Mouse (Mus musculus) forebrain, embryonic 11.5 days (tissue): ENCODE data around the gene Zic1. TPM values are rescaled to one million over a fixed set of nuclear protein-coding genes. Genes with fewer than 3 reads are reported as not detected.

Experiments used
- ATAC-seq: fragments of 200-750 bp; cut with Nextera tagmentation; replicated peaks from 2 replicates; pipeline ENCODE4 v1.8.0; 2017; ENCODE audit warnings: moderate TSS enrichment; ENCODE audit not compliant: low FRiP score
- DNase-seq: peaks from one replicate; pipeline ENCODE4 v3.0.0-alpha.2; 2017; ENCODE audit warnings: low spot score
- H3K27ac ChIP-seq: fragments of 300-500 bp; sonication (generic); 2 replicates; pipeline ENCODE4 v1.5.1; 2014; ENCODE audit warnings: low read depth, low read length
- H3K27me3 ChIP-seq: fragments of 300-500 bp; sonication (generic); 2 replicates; pipeline ENCODE4 v1.6.1; 2014; ENCODE audit warnings: mild to moderate bottlenecking, low read length, mixed read lengths; ENCODE audit not compliant: control insufficient read depth, insufficient read depth
- H3K36me3 ChIP-seq: fragments of 300-500 bp; sonication (generic); 2 replicates; pipeline ENCODE4 v1.6.1; 2014; ENCODE audit warnings: mild to moderate bottlenecking, low read length, moderate library complexity, mixed read lengths; ENCODE audit not compliant: control insufficient read depth, insufficient read depth
- H3K4me1 ChIP-seq: fragments of 300-500 bp; sonication (generic); replicated peaks from 2 replicates; pipeline ENCODE4 v1.6.1; 2014; ENCODE audit warnings: low read length, mixed read lengths; ENCODE audit not compliant: control insufficient read depth, insufficient read depth
- H3K4me2 ChIP-seq: fragments of 300-500 bp; sonication (generic); 2 replicates; pipeline ENCODE4 v1.6.1; 2014; ENCODE audit warnings: low read depth, mild to moderate bottlenecking, low read length, moderate library complexity, mixed read lengths; ENCODE audit not compliant: severe bottlenecking
- H3K4me3 ChIP-seq: fragments of 300-500 bp; sonication (generic); 2 replicates; pipeline ENCODE4 v1.5.1; 2014; ENCODE audit warnings: low read depth, low read length
- H3K9ac ChIP-seq: fragments of 300-500 bp; sonication (generic); 2 replicates; pipeline ENCODE4 v1.6.1; 2014; ENCODE audit warnings: low read length
- H3K9me3 ChIP-seq: fragments of 300-500 bp; sonication (generic); 2 replicates; pipeline ENCODE4 v1.6.1; 2016; ENCODE audit warnings: low read length, mixed read lengths; ENCODE audit not compliant: control insufficient read depth
- WGBS: fragments of 180-500 bp; shearing (Covaris S2); extraction: QIAGEN DNeasy Blood & Tissue Kit; methylation state at CpG from one replicate; pipeline ENCODE4 v1.1.7; 2014; 5-methylcytosine and 5-hydroxymethylcytosine counted together
- polyA plus RNA-seq: library from polyadenylated mRNA; unstranded; fragments of >200 nt; fragmentation: Nextera tagmentation; extraction: Ambion mirVana; gene quantifications from 2 replicates; pipeline ENCODE4 v1.2.1, GENCODE M21; 2014

Gene Zic1
- polyA plus RNA-seq, 1 experiment from 2014 or later: 14.7 TPM

GRCm38 (mm10) chr9:91347591-91347990 lies 18.0 kb downstream of the Zic1 start:
- no peak for DNase-seq
- Histone ChIP-seq H3K4me3 (no peak overlapping the region), H3K36me3 (no peaks in the 10 kb centered on the region), H3K4me1 (peaks cover 3% of the 10 kb centered on the region; the same call in 1 of the 2 replicates), H3K4me2 (no peak overlapping the region), H3K27me3 (peaks cover 13% of the 10 kb centered on the region), H3K27ac (no peak overlapping the region), H3K9ac (no peak overlapping the region), H3K9me3 (no peaks in the 10 kb centered on the region)
- no peak for ATAC-seq
- 81% methylated on average over 2 of the region's 2 CpGs for WGBS

Other genes starting within 250 kb of the Zic1 start
- gene Zic4, start 3.4 kb downstream of the Zic1 start, polyA plus RNA-seq: 58.8 and 59.5 TPM in 2 replicates